In the genomic region with DNA sequence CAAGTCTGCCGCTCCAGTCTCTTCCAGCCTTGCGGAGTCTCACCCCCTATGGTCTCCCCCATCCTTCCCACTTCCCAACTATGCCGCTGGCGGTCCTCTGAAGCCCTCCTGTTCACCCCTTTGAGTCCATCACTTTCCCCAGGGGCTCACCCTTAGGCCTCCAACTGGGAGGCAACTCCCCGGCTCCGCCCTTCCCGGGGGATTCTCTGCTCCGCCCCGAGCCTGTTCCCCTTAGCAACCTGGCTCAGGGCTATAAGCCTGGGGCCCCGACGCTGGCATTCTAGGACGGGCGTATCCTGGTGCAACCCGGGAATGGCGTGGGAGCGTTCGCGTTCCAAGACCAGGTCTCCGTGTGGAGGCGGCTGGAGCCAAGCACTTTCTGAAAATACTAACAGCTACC, we compare ENCODE assay signal across 8 mouse cellular contexts. TPM values are rescaled to one million over a fixed set of nuclear protein-coding genes. Genes with fewer than 3 reads are reported as not detected.
DNase-seq lines count a peak whose midpoint lies in the region; ATAC-seq and TF ChIP-seq lines count a peak whose summit lies in the region.

TSS of gene Cd82 (minus strand) at position 381 of the 400 bp plus-strand sequence.

- peaks cover 0 to 11% of the 10 kb centered on the region in 2 experiments for H3K36me3 ChIP-seq in CH12.LX (replicated peaks in 1 of 2; ENCODE audit: control insufficient read depth in 1 of 2, insufficient read depth in 1 of 2, low read length in 1 of 2)
- no peaks in the 10 kb centered on the region for H3K36me3 ChIP-seq in heart, postnatal 0 days (replicated peaks; ENCODE audit: control insufficient read depth, insufficient read depth, low read length)
- H3K36me3 ChIP-seq in lung, postnatal 0 days (ENCODE audit: insufficient read depth, low read length) = no peaks in the 10 kb centered on the region

- WGBS in heart, postnatal 0 days = 4% methylated on average over 20 of the region's 20 CpGs
- WGBS in lung, postnatal 0 days = 2% methylated on average over 20 of the region's 20 CpGs

- dilution Hi-C loops in CH12.LX (cut with MboI; ENCODE audit: extremely low pct_ligation_motif_present, extremely low pct_unique_long_range_greater_than_20kb, low sequenced_read_pairs) = no loop called here

- no peak for TF ChIP-seq POLR2A in CH12.LX (IDR thresholded peaks at IDR 0.05; ENCODE audit: low read depth, low read length)

- H3K79me2 ChIP-seq in CH12.LX (replicated peaks; ENCODE audit: control insufficient read depth, extremely low read depth, insufficient read depth, poor library complexity, severe bottlenecking) = peaks cover 34% of the 10 kb centered on the region

- no peaks in the 10 kb centered on the region for H3K9me3 ChIP-seq in CH12.LX (replicated peaks; ENCODE audit: low read length)
- no peaks in the 10 kb centered on the region for H3K9me3 ChIP-seq in heart, postnatal 0 days (replicated peaks; ENCODE audit: control insufficient read depth, low read length)
- H3K9me3 ChIP-seq in lung, postnatal 0 days (ENCODE audit: low read length) = no peaks in the 10 kb centered on the region

- DNase-seq in CH12.LX (ENCODE audit: extremely low read depth) (peak; percentile 63), adipocyte (ENCODE audit: low spot score) (peak; percentile 55)
- DNase-seq in fibroblast of lung, adult 2 months (ENCODE audit: low read depth) = peak; percentile 85
- DNase-seq in heart, postnatal 0 days (ENCODE audit: low spot score) = peak; percentile 72
- DNase-seq in kidney, postnatal 4 days = peak; percentile 82 to 90
- DNase-seq in lung, postnatal 0 days (ENCODE audit: low spot score) = peak; percentile 90
- peak; percentile 89 for DNase-seq in ovary, postnatal 36 days (ENCODE audit: low spot score)
- DNase-seq in natural killer cell, adult 2 months (ENCODE audit: low spot score in 2 of 2) = no peak

- H3K27me3 ChIP-seq in CH12.LX (replicated peaks) = no peaks in the 10 kb centered on the region
- no peaks in the 10 kb centered on the region for H3K27me3 ChIP-seq in heart, postnatal 0 days (ENCODE audit: control insufficient read depth, insufficient read depth, low read length)
- H3K27me3 ChIP-seq in lung, postnatal 0 days (replicated peaks; ENCODE audit: insufficient read depth, low read length) = no peaks in the 10 kb centered on the region

- ATAC-seq in heart, postnatal 0 days (ENCODE audit: insufficient read depth, low read depth) = peak; percentile 70
- ATAC-seq in lung, postnatal 0 days = peak; percentile 85

- in situ Hi-C loops in CH12.LX (cut with MboI; ENCODE audit: low pct_ligation_motif_present, low pct_unique_long_range_greater_than_20kb, low sequenced_read_pairs) = no loop called here

- no peak for TF ChIP-seq CTCF in CH12.LX (conservative IDR thresholded peaks at IDR 0.05 in 1 of 2, IDR thresholded peaks at IDR 0.05 in 1 of 2; ENCODE audit: low read depth in 2 of 2, low read length in 2 of 2)
- no peak for TF ChIP-seq CTCF in heart, postnatal 0 days (IDR thresholded peaks at IDR 0.05; ENCODE audit: low read depth)
- TF ChIP-seq CTCF in lung, postnatal 0 days (IDR thresholded peaks at IDR 0.05) = no peak

- no peak for TF ChIP-seq EP300 in CH12.LX (IDR thresholded peaks at IDR 0.05; ENCODE audit: low read length)
- no peak for TF ChIP-seq EP300 in heart, postnatal 0 days (IDR thresholded peaks at IDR 0.05; ENCODE audit: low read depth)
- TF ChIP-seq EP300 in lung, postnatal 0 days (IDR thresholded peaks at IDR 0.05) = no peak

- peak within 1 kb of the TSS; percentile 76 for H3K27ac ChIP-seq in CH12.LX (ENCODE audit: insufficient read depth, low read depth)
- H3K27ac ChIP-seq in heart, postnatal 0 days (ENCODE audit: low read depth) = peak within 1 kb of the TSS; percentile 52
- H3K27ac ChIP-seq in lung, postnatal 0 days (ENCODE audit: low read length) = peak within 1 kb of the TSS; percentile 89

- no peak for TF ChIP-seq RAD21 in CH12.LX (IDR thresholded peaks at IDR 0.05; ENCODE audit: low read depth, low read length)

- H3K4me2 ChIP-seq in CH12.LX (ENCODE audit: insufficient read depth, low read depth, poor library complexity, severe bottlenecking) = peak within 1 kb of the TSS; percentile 69
- peak within 1 kb of the TSS; percentile 91 for H3K4me2 ChIP-seq in heart, postnatal 0 days (ENCODE audit: low read depth, low read length)
- peak within 1 kb of the TSS; percentile 94 for H3K4me2 ChIP-seq in lung, postnatal 0 days (replicated peaks; ENCODE audit: low read depth, low read length)

- H3K9ac ChIP-seq in CH12.LX (ENCODE audit: insufficient read depth, low read depth) = peak within 1 kb of the TSS; percentile 64
- peak within 1 kb of the TSS; percentile 66 for H3K9ac ChIP-seq in heart, postnatal 0 days (replicated peaks; ENCODE audit: low read depth, low read length)
- peak within 1 kb of the TSS; percentile 56 for H3K9ac ChIP-seq in lung, postnatal 0 days (replicated peaks; ENCODE audit: low read depth)

- peaks cover 14 to 55% of the 10 kb centered on the region in 2 experiments for H3K4me1 ChIP-seq in CH12.LX (ENCODE audit: control insufficient read depth in 1 of 2, insufficient read depth in 2 of 2)
- H3K4me1 ChIP-seq in heart, postnatal 0 days (ENCODE audit: control insufficient read depth, insufficient read depth) = peaks cover 10% of the 10 kb centered on the region; the same call in 1 of the 2 replicates
- peaks cover 20% of the 10 kb centered on the region for H3K4me1 ChIP-seq in lung, postnatal 0 days (ENCODE audit: insufficient read depth, low read depth, low read length)

- H3K4me3 ChIP-seq in CH12.LX (replicated peaks in 1 of 3; ENCODE audit: low read depth in 2 of 3, low read length in 2 of 3, poor library complexity in 1 of 3) = peak within 1 kb of the TSS; percentile 68 to 72 (median 70)
- H3K4me3 ChIP-seq in heart, postnatal 0 days (ENCODE audit: low read depth, low read length) = peak within 1 kb of the TSS; percentile 69
- H3K4me3 ChIP-seq in lung, postnatal 0 days (ENCODE audit: low read depth, low read length) = peak within 1 kb of the TSS; percentile 59

TF ChIP-seq in CH12.LX, 34 proteins besides CTCF, POLR2A, EP300 and RAD21:
- TF ChIP-seq ZKSCAN1 (IDR thresholded peaks at IDR 0.05; ENCODE audit: borderline replicate concordance, low read depth, low read length) (no peak), USF2 (conservative IDR thresholded peaks at IDR 0.05; ENCODE audit: low read depth, low read length) (no peak), ELF1 (IDR thresholded peaks at IDR 0.05; ENCODE audit: low read depth, low read length) (no peak), GABPA (IDR thresholded peaks at IDR 0.05; ENCODE audit: insufficient replicate concordance, low read depth, low read length) (no peak), PAX5 (IDR thresholded peaks at IDR 0.05; ENCODE audit: low read length) (no peak), MYC (IDR thresholded peaks at IDR 0.05; ENCODE audit: low read depth, low read length) (no peak), RCOR1 (conservative IDR thresholded peaks at IDR 0.05; ENCODE audit: low read depth, low read length) (no peak)

RNA-seq across cellular contexts. Expression of gene Cd82, which starts in this region (rescaled TPM):
- 164 and 215 TPM in 2 replicates for total RNA-seq in CH12.LX (2012; rRNA removed)
- 157 and 177 TPM in 2 replicates for total RNA-seq in CH12.LX (2014; rRNA removed)
- polyA plus RNA-seq in CH12.LX (2012; ENCODE audit: insufficient read length, low read depth) = 249 and 294 TPM in 2 replicates
- 14.8 and 15.0 TPM in 2 replicates for total RNA-seq in heart, postnatal 0 days (2014; rRNA removed; ENCODE audit: low replicate concordance)
- 15.4 and 17.1 TPM in 2 replicates for polyA plus RNA-seq in heart, postnatal 0 days (2015; fragmentation: Nextera tagmentation; extraction: Ambion mirVana)
- polyA plus RNA-seq in lung, postnatal 0 days (2015; fragmentation: Nextera tagmentation; extraction: Ambion mirVana) = 94.1 and 106 TPM in 2 replicates

Comparison
In these comparisons a context has a peak if more than half of its experiments do, and no peak if none do; other contexts are left out.
1. DNase-seq: peak in CH12.LX (single experiment), adipocyte (single experiment), fibroblast of lung, adult 2 months (single experiment), heart, postnatal 0 days (single experiment), kidney, postnatal 4 days (2 of 2), lung, postnatal 0 days (single experiment) and ovary, postnatal 36 days (single experiment); none in natural killer cell, adult 2 months (0 of 2).
2. Peak in every context shown above with its lines, with median percentiles within 50 percentile points of each other: H3K27ac ChIP-seq, H3K4me2 ChIP-seq, H3K4me3 ChIP-seq and H3K9ac ChIP-seq.